In genomic region chr9:72638951-72639842, GRCm38 (mm10) we compare ENCODE assay signal across 8 mouse cellular contexts. TPM values are rescaled to one million over a fixed set of nuclear protein-coding genes. Genes with fewer than 3 reads are reported as not detected.
DNase-seq lines count a peak whose midpoint lies in the region; ATAC-seq and TF ChIP-seq lines count a peak whose summit lies in the region.

No protein-coding gene starts in this region.

- ATAC-seq in limb, embryonic 12.5 days (ENCODE audit: insufficient number of reproducible peaks, insufficient read depth, low FRiP score, low TSS enrichment, low read depth), result peak; percentile 56
- ATAC-seq in neural tube, embryonic 12.5 days (ENCODE audit: low FRiP score, low read depth), result peak; percentile 93

- DNase-seq in cerebellum, adult 2 months, result no peak
- DNase-seq in cerebellum, postnatal 4 days (ENCODE audit: low spot score in 2 of 2), result no peak
- peak; percentile 82 for DNase-seq in ES-E14 (ENCODE audit: low read depth, low spot score)
- DNase-seq in forebrain, embryonic 10.5 days (ENCODE audit: extremely low spot score, low spot score), result no peak
- DNase-seq in frontal cortex, postnatal 10 days (ENCODE audit: low spot score in 2 of 2), result no peak
- DNase-seq in spleen, adult 12 weeks (ENCODE audit: low spot score), result no peak

- H3K9me3 ChIP-seq in ES-E14 (ENCODE audit: control insufficient read depth, insufficient read depth, low read depth, low read length), result no peaks in the 10 kb centered on the region
- H3K9me3 ChIP-seq in forebrain, embryonic 10.5 days, result no peaks in the 10 kb centered on the region
- H3K9me3 ChIP-seq in limb, embryonic 12.5 days, result no peaks in the 10 kb centered on the region
- H3K9me3 ChIP-seq in neural tube, embryonic 12.5 days, result no peaks in the 10 kb centered on the region

- H3K4me2 ChIP-seq in limb, embryonic 12.5 days, result peak overlapping the region; percentile 59
- peak overlapping the region; percentile 65 for H3K4me2 ChIP-seq in neural tube, embryonic 12.5 days (replicated peaks)

- 65% methylated on average over 9 of the region's 9 CpGs for WGBS in cerebellum, adult 2 months
- WGBS in forebrain, embryonic 10.5 days, result 45% methylated on average over 9 of the region's 9 CpGs
- 36% methylated on average over 9 of the region's 9 CpGs for WGBS in limb, embryonic 12.5 days
- 40% methylated on average over 9 of the region's 9 CpGs for WGBS in neural tube, embryonic 12.5 days

- H3K36me3 ChIP-seq in ES-E14 (ENCODE audit: control insufficient read depth, insufficient read depth, low read length, poor library complexity, severe bottlenecking), result no peaks in the 10 kb centered on the region
- no peaks in the 10 kb centered on the region for H3K36me3 ChIP-seq in forebrain, embryonic 10.5 days (replicated peaks)
- no peaks in the 10 kb centered on the region for H3K36me3 ChIP-seq in limb, embryonic 12.5 days
- no peaks in the 10 kb centered on the region for H3K36me3 ChIP-seq in neural tube, embryonic 12.5 days

- H3K4me3 ChIP-seq in cerebellum, adult 2 months (replicated peaks; ENCODE audit: insufficient read depth, low read depth, low read length), result peak overlapping the region; percentile 57
- H3K4me3 ChIP-seq in ES-E14 (ENCODE audit: insufficient read depth in 1 of 2, low read depth in 1 of 2, low read length in 2 of 2, poor library complexity in 1 of 2, severe bottlenecking in 1 of 2), result peak overlapping the region; percentile 55 to 66
- H3K4me3 ChIP-seq in forebrain, embryonic 10.5 days, result peak overlapping the region; percentile 51
- peak overlapping the region; percentile 35 for H3K4me3 ChIP-seq in limb, embryonic 12.5 days (replicated peaks)
- H3K4me3 ChIP-seq in neural tube, embryonic 12.5 days, result peak overlapping the region; percentile 33

- peaks cover 5% of the 10 kb centered on the region; the same call in 1 of the 2 replicates for H3K4me1 ChIP-seq in cerebellum, adult 2 months (ENCODE audit: control insufficient read depth, insufficient read depth, low read length)
- peaks cover 13 to 16% of the 10 kb centered on the region in 2 experiments for H3K4me1 ChIP-seq in ES-E14 (ENCODE audit: control insufficient read depth in 2 of 2, insufficient read depth in 2 of 2, low read length in 2 of 2, poor library complexity in 1 of 2)
- H3K4me1 ChIP-seq in forebrain, embryonic 10.5 days, result peaks cover 48% of the 10 kb centered on the region
- H3K4me1 ChIP-seq in limb, embryonic 12.5 days (replicated peaks), result peaks cover 30% of the 10 kb centered on the region
- peaks cover 24% of the 10 kb centered on the region for H3K4me1 ChIP-seq in neural tube, embryonic 12.5 days

- H3K27ac ChIP-seq in cerebellum, adult 2 months (ENCODE audit: insufficient read depth, low read length), result peak overlapping the region; percentile 78
- H3K27ac ChIP-seq in ES-E14 (ENCODE audit: insufficient read depth, low read depth, low read length, poor library complexity, severe bottlenecking), result peak overlapping the region; percentile 91
- H3K27ac ChIP-seq in forebrain, embryonic 10.5 days, result peak overlapping the region; percentile 98
- peak overlapping the region; percentile 99 for H3K27ac ChIP-seq in limb, embryonic 12.5 days
- H3K27ac ChIP-seq in neural tube, embryonic 12.5 days, result peak overlapping the region; percentile 99

- TF ChIP-seq CTCF in cerebellum, adult 2 months (IDR thresholded peaks at IDR 0.05; ENCODE audit: borderline replicate concordance, insufficient read depth, low read depth, low read length), result no peak

- no peak for TF ChIP-seq POLR2A in cerebellum, adult 2 months (IDR thresholded peaks at IDR 0.05; ENCODE audit: borderline replicate concordance, insufficient read depth, low read length)

- H3K9ac ChIP-seq in ES-E14 (ENCODE audit: insufficient read depth, low read depth, low read length, poor library complexity, severe bottlenecking), result peak overlapping the region; percentile 74
- H3K9ac ChIP-seq in limb, embryonic 12.5 days (replicated peaks), result peak overlapping the region; percentile 64
- peak overlapping the region; percentile 63 for H3K9ac ChIP-seq in neural tube, embryonic 12.5 days

- no peaks in the 10 kb centered on the region for H3K27me3 ChIP-seq in cerebellum, adult 2 months (ENCODE audit: control insufficient read depth, insufficient read depth, low read length)
- no peaks in the 10 kb centered on the region for H3K27me3 ChIP-seq in forebrain, embryonic 10.5 days (ENCODE audit: poor library complexity, severe bottlenecking)
- no peaks in the 10 kb centered on the region for H3K27me3 ChIP-seq in limb, embryonic 12.5 days
- H3K27me3 ChIP-seq in neural tube, embryonic 12.5 days (replicated peaks), result no peaks in the 10 kb centered on the region

- in situ Hi-C loops in ES-E14 (cut with MboI; ENCODE audit: low sequenced_read_pairs in 2 of 2, unreplicated experiment in 2 of 2), result no loop called here

TF ChIP-seq in ES-E14, 5 proteins besides CTCF, POLR2A, EP300 and RAD21:
- TF ChIP-seq ZNF384 (IDR thresholded peaks at IDR 0.05; ENCODE audit: low read depth, low read length) (no peak), CHD2 (IDR thresholded peaks at IDR 0.05; ENCODE audit: low read depth, low read length) (no peak), HCFC1 (IDR thresholded peaks at IDR 0.05; ENCODE audit: borderline replicate concordance, insufficient read depth, low read length) (no peak), MAFK (IDR thresholded peaks at IDR 0.05; ENCODE audit: insufficient read depth, low read depth, low read length) (no peak), ZC3H11A (IDR thresholded peaks at IDR 0.05; ENCODE audit: borderline replicate concordance, low read depth, low read length) (no peak)

RNA-seq across cellular contexts. Expression of gene Nedd4, which starts 22.9 kb away (rescaled TPM):
- 248 and 269 TPM in 2 replicates for polyA plus RNA-seq in cerebellum, adult 2 months (2012; rRNA removed)
- total RNA-seq in ES-E14 (2012; rRNA removed), result 302 and 324 TPM in 2 replicates
- 634 and 643 TPM in 2 replicates for polyA plus RNA-seq in forebrain, embryonic 10.5 days (2016; fragmentation: Nextera tagmentation; extraction: Ambion mirVana)
- polyA plus RNA-seq in limb, embryonic 12.5 days (2016; fragmentation: Nextera tagmentation; extraction: Ambion mirVana), result 815 and 839 TPM in 2 replicates
- 605 and 637 TPM in 2 replicates for polyA plus RNA-seq in neural tube, embryonic 12.5 days (2016; fragmentation: Nextera tagmentation; extraction: Ambion mirVana)
